Mouse (Mus musculus): ENCODE measurements around the gene Spsb1.

Spsb1 gene

GRCm38 (mm10) chr4:149896024-149896538 lies 58.8 kb downstream of the Spsb1 start:
- in situ Hi-C loops (cut with MboI; ENCODE audit: low pct_unique_long_range_greater_than_20kb in 1 of 2, low sequenced_read_pairs in 2 of 2, unreplicated experiment in 1 of 2): no loop called here

- in situ Hi-C loops (cut with MboI; ENCODE audit: low pct_unique_long_range_greater_than_20kb in 1 of 2, low sequenced_read_pairs in 2 of 2, unreplicated experiment in 1 of 2): no loop called here
Observed at GRCm38 (mm10) chr4:149895226-149895625, 59.6 kb downstream of the Spsb1 start.

GRCm38 (mm10) chr4:149894300-149894699 lies 60.5 kb downstream of the Spsb1 start:
- in situ Hi-C loops (cut with MboI; ENCODE audit: low pct_unique_long_range_greater_than_20kb in 1 of 2, low sequenced_read_pairs in 2 of 2, unreplicated experiment in 1 of 2): loop anchor here in 1 of 2 experiments (5.0 kb wide), 1 partner anchor 63 kb away; the partner anchor contains the start of gene Spsb1

- in situ Hi-C loops (cut with MboI; ENCODE audit: low pct_unique_long_range_greater_than_20kb in 1 of 2, low sequenced_read_pairs in 2 of 2, unreplicated experiment in 1 of 2): loop anchor here in 1 of 2 experiments (5.0 kb wide), 1 partner anchor 64 kb away; the partner anchor contains the start of gene Spsb1
Observed at GRCm38 (mm10) chr4:149893611-149894151, 61.2 kb downstream of the Spsb1 start.

GRCm38 (mm10) chr4:149891172-149891960 lies 63.5 kb downstream of the Spsb1 start:
- in situ Hi-C loops (cut with MboI; ENCODE audit: low pct_unique_long_range_greater_than_20kb in 1 of 2, low sequenced_read_pairs in 2 of 2, unreplicated experiment in 1 of 2): loop anchor here in 1 of 2 experiments (5.0 kb wide), 1 partner anchor 66 kb away; the partner anchor contains the start of gene Spsb1

- in situ Hi-C loops (cut with MboI; ENCODE audit: low pct_unique_long_range_greater_than_20kb in 1 of 2, low sequenced_read_pairs in 2 of 2, unreplicated experiment in 1 of 2): loop anchor here in 1 of 2 experiments (5.0 kb wide), 1 partner anchor 67 kb away; the partner anchor contains the start of gene Spsb1
Observed at GRCm38 (mm10) chr4:149890551-149890950, 64.3 kb downstream of the Spsb1 start.

- in situ Hi-C loops (cut with MboI; ENCODE audit: low pct_unique_long_range_greater_than_20kb in 1 of 2, low sequenced_read_pairs in 2 of 2, unreplicated experiment in 1 of 2): loop anchor here in 1 of 2 experiments (5.0 kb wide), 1 partner anchor 67 kb away; the partner anchor contains the start of gene Spsb1
Observed at GRCm38 (mm10) chr4:149889851-149890250, 65.0 kb downstream of the Spsb1 start.

DNA sequence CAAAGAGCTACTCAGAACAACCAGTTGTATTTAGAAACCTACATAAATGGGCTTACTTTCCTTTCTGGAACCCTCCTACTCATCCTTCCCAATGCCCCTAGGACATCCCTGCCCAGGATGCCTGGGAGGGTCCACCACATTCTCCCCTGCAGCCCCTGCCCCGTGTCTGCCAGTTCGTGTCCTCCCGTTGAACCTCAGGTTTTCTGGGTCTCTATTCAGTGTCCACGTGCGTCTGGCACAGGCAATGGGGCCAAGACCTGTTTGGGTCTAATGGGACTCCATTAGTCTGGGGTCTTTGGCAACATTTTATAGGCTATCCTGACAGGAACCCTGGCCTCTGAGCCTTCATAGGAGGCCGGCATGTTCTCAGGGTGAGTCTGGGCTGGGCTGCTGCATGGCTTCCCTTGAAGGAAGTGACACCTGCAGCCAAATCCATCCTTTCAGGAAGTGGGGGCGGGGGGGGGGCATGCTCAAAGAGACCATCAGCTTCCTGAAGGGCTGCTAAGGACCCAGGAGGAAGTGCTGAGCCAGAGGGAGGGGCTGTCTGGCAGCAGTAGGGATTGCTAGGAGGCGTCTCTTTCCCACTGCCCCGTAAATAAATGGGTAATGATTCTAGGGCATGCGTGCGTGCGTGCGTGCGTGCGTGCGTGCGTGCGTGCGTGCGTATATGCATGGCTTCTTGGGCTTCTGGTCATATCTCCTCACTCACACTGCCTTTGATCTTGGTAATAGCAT lies 65.9 kb downstream of the Spsb1 start:
- in situ Hi-C loops (cut with MboI; ENCODE audit: low pct_unique_long_range_greater_than_20kb in 1 of 2, low sequenced_read_pairs in 2 of 2, unreplicated experiment in 1 of 2): no loop called here

DNA sequence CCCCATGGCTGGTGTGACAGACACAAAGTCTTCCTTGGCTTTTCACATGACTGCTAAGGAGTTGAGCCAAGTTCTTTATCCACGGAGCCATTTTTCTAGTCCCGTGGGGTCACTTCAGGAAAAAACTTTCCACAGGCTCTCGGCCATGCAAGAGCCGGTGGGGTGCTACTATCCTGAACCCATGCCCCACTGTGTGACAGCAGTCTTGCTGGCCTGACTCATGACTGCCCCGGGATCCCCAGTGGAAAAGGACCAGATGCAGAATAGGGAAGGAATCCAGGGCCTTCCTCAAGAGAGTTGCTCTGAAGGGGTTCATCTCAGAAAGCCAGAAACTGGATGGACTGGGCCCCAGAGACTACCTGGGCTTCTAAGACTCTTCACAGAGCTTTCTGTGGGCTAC lies 66.7 kb downstream of the Spsb1 start:
- in situ Hi-C loops (cut with MboI; ENCODE audit: low pct_unique_long_range_greater_than_20kb in 1 of 2, low sequenced_read_pairs in 2 of 2, unreplicated experiment in 1 of 2): no loop called here

DNA sequence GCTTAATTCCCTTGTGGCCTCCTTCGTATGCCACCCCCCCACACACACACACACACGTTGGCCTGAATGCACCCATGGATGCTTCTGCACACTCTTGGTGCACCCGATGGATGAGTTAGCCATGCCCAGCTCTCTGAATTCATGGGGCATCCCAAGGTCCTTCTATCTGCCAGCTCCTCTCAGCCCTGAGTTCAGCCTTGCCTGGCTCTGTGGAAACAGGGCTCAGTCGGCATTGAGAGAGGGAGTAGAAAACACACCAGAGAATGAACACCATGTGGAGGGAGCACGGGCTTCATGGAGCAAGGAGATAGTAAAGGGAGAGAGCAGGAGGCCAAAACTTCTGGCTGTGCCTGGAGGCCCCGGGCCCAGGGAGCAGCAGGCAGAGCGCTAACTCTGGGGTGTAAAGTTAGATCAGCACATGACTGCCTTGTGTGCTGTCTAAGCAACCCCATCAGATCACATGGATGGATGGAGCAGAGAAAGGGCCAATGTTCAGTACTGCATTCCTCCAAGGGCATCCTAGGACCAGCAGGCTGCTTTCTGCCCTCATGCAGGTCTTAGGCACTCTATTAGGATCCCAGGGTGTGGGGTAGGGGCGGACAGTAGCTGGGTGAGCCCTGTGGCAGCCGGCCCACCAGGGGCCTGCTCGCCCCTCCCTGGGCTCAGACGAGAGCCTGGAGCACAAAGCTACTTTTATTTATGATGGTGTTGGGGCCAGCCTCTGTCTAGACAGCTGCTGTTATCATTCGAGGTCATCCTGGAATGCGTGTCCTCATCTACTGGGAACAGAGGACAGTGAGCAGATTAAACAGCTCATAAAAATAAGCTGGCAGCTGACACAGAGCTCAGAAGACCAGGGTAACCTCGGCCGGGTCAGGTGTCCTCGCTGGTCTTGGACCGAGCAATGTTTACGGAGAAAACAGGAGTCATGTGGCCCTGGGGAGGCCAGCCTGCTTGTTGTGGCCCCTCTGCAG lies 68.3 kb downstream of the Spsb1 start:
- in situ Hi-C loops (cut with MboI; ENCODE audit: low pct_unique_long_range_greater_than_20kb in 1 of 2, low sequenced_read_pairs in 2 of 2, unreplicated experiment in 1 of 2): no loop called here

- in situ Hi-C loops (cut with MboI; ENCODE audit: low pct_unique_long_range_greater_than_20kb in 1 of 2, low sequenced_read_pairs in 2 of 2, unreplicated experiment in 1 of 2): no loop called here
Observed at GRCm38 (mm10) chr4:149883990-149884389, 70.9 kb downstream of the Spsb1 start.

DNA sequence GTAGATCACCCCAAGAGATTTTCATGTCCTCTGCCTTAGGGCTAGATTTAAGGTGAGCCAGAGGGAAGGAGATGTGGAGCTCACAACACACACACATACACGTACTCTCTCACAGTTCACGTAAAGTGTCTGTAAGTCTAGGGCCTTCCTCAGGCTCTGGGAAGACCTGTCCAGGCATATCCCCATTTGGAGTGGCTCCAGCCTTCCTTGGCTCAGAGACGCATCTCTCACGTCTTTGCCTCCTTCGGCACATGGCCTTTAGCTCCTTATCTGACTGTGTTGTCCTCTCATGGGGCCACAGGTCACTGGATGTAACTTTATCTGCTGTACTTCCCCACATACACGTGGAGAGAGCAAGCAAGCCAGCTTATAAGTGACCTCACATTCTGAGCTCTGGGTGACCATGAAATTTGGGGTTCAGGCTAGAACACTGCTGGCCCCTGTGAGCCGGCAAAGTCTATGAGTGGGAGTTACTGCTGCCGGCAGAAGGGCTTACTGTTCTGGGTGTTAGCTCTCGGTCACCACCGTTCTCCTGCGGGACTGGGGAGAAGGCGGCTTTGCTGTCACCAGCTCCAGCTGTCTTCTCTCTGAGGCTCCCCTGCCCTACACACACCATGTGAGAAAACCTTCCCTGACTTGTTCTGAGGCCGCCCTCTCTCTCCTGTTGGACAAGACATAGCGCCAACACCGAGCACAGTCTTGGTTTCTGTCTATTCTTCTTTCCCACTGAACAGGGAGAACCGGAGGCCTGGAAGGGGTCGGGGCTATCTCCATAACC lies 72.5 kb downstream of the Spsb1 start:
- in situ Hi-C loops (cut with MboI; ENCODE audit: low pct_unique_long_range_greater_than_20kb in 1 of 2, low sequenced_read_pairs in 2 of 2, unreplicated experiment in 1 of 2): no loop called here

DNA sequence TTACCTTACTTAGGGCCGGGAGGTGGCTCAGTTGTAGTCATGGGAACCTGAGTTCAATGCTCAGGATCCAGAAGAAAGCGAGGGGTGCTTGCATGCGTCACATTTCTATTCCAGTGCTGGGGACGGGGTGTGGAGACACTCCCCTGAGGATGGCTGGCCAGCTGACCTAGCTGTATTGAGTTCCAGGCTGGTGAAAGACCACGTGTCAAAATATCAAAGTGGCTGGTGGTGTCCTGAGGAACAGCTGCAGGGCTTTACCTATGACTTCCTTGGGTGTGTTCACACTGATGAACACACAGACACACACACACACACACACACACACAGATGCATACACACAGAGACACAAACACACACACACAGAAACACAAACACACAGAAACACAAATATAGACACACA lies 73.9 kb downstream of the Spsb1 start:
- in situ Hi-C loops (cut with MboI; ENCODE audit: low pct_unique_long_range_greater_than_20kb in 1 of 2, low sequenced_read_pairs in 2 of 2, unreplicated experiment in 1 of 2): no loop called here

- in situ Hi-C loops (cut with MboI; ENCODE audit: low pct_unique_long_range_greater_than_20kb in 1 of 2, low sequenced_read_pairs in 2 of 2, unreplicated experiment in 1 of 2): no loop called here
Observed at GRCm38 (mm10) chr4:149879980-149880379, 74.9 kb downstream of the Spsb1 start.

DNA sequence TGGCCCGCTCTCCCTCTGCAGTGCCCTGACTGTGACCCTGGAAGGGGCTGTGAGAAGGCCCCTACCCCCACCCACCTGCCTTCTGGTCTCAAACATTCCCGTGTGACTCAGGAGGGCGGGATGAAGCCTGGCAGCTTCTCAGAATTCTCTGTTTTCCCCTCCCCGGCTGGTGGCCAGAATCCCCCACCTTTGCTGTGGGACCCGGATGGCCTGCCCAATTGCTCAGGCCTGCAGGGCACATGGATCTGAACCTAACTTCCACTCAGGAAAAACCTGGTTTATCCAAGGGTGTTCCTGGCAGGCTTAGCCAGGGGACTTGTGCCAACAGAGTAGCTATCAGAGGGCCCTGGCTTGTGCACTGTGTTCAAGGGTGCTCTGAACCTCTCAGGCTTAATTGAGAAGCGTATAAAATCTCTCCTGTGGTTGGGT lies 76.8 kb downstream of the Spsb1 start:
- in situ Hi-C loops (cut with MboI; ENCODE audit: low pct_unique_long_range_greater_than_20kb in 1 of 2, low sequenced_read_pairs in 2 of 2, unreplicated experiment in 1 of 2): no loop called here

DNA sequence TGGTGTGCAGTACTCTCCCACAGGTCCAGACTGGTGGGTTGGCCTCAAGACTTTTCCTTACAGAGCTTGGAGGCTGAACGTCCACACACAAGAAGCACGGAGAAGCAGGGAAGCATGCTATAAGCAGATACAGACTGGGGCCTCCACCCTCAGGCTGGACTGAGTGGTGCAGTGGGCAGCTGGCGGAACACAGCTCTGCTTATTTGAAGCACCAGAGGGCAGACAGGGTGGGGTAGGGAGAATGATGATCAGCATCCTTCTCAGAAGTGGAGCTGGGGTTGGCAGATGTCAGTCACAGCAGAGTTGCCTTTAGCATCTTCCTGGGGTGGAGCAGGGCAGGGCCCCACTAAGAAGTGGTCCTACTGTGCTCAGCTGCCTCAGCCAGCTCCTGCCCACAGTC lies 77.6 kb downstream of the Spsb1 start:
- in situ Hi-C loops (cut with MboI; ENCODE audit: low pct_unique_long_range_greater_than_20kb in 1 of 2, low sequenced_read_pairs in 2 of 2, unreplicated experiment in 1 of 2): no loop called here

DNA sequence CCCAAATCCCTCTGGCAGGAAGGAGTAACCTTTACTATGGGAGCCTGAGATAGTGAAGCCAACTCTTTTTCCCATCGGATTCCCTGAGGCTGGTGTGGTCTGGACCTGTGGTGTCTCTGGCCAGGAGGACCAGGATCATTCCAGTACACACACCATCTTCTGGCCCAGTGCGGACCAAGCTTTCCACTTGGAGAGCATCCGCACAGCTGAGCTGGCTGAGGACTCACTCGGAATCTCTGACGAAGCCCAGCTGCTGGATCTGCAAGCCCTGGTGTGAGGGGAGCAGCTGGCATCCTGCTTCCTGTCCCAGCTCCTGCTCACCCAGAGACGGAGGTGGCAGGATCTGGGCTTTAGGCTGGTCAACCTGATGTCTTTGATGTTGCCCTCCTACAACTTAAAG lies 78.1 kb downstream of the Spsb1 start:
- in situ Hi-C loops (cut with MboI; ENCODE audit: low pct_unique_long_range_greater_than_20kb in 1 of 2, low sequenced_read_pairs in 2 of 2, unreplicated experiment in 1 of 2): no loop called here
